Mouse (Mus musculus) liver, postnatal 0 days (tissue): Measurements from ENCODE around the gene Armc6.

ENCODE experiments used
- CTCF ChIP-seq: sonication (generic); IDR thresholded peaks from 2 replicates; pipeline ENCODE4 v1.5.1; 2016; ENCODE audit warnings: antibody characterized with exemption, low read depth
- EP300 ChIP-seq: IDR thresholded peaks from 2 replicates; pipeline ENCODE4 v1.6.1; 2016; ENCODE audit warnings: antibody characterized with exemption, low read depth, mild to moderate bottlenecking

GRCm38 (mm10) chr8:70233606-70234005 lies 660 bp downstream of the Armc6 start:
- TF ChIP-seq CTCF (no peak), EP300 (no peak)
